Mouse (Mus musculus) embryonic facial prominence, embryonic 11.5 days (tissue): ENCODE measurements at regions not wholly inside any gene's neighbourhood (a gene's known extent, or its start where the extent isn't known, plus 50 kb on each side); places are given as distances from the start of the nearest gene placed in this dataset.

ENCODE experiments used
- ATAC-seq: fragments of 200-750 bp; cut with Nextera tagmentation; replicated peaks from 2 replicates; pipeline ENCODE4 v1.8.0; 2017; ENCODE audit warnings: low read depth; ENCODE audit not compliant: insufficient number of reproducible peaks, low FRiP score, low TSS enrichment
- DNase-seq: peaks from one replicate; pipeline ENCODE4 v3.0.0-alpha.2; 2015; ENCODE audit warnings: low spot score
- H3K27ac ChIP-seq: fragments of 300-500 bp; sonication (generic); replicated peaks from 2 replicates; pipeline ENCODE4 v1.5.1; 2014; ENCODE audit warnings: mild to moderate bottlenecking, low read depth, low read length, control low read depth
- H3K27me3 ChIP-seq: fragments of 300-500 bp; sonication (generic); 2 replicates; pipeline ENCODE4 v1.6.1; 2014; ENCODE audit warnings: mild to moderate bottlenecking, low read length, moderate library complexity, mixed read lengths; ENCODE audit not compliant: control insufficient read depth, insufficient read depth
- H3K36me3 ChIP-seq: fragments of 300-500 bp; sonication (generic); replicated peaks from 2 replicates; pipeline ENCODE4 v1.6.1; 2014; ENCODE audit warnings: low read depth, mild to moderate bottlenecking, low read length, moderate library complexity, mixed read lengths; ENCODE audit not compliant: control insufficient read depth, insufficient read depth
- H3K4me1 ChIP-seq: fragments of 300-500 bp; sonication (generic); 2 replicates; pipeline ENCODE4 v1.6.1; 2014; ENCODE audit warnings: low read length, mixed read lengths; ENCODE audit not compliant: control insufficient read depth, insufficient read depth
- H3K4me2 ChIP-seq: fragments of 300-500 bp; sonication (generic); 2 replicates; pipeline ENCODE4 v1.6.1; 2014; ENCODE audit warnings: low read depth, mild to moderate bottlenecking, control low read depth, low read length, moderate library complexity
- H3K4me3 ChIP-seq: fragments of 300-500 bp; sonication (generic); 2 replicates; pipeline ENCODE4 v1.5.1; 2014; ENCODE audit warnings: low read depth, low read length, control low read depth
- H3K9ac ChIP-seq: fragments of 300-500 bp; sonication (generic); replicated peaks from 2 replicates; pipeline ENCODE4 v1.6.1; 2014; ENCODE audit warnings: mild to moderate bottlenecking, control low read depth, low read length
- H3K9me3 ChIP-seq: fragments of 300-500 bp; sonication (generic); replicated peaks from 2 replicates; pipeline ENCODE4 v1.6.1; 2016; ENCODE audit warnings: mild to moderate bottlenecking, low read length, inconsistent platforms, mixed read lengths; ENCODE audit not compliant: control insufficient read depth
- WGBS: fragments of 180-500 bp; shearing (Covaris S2); extraction: QIAGEN DNeasy Blood & Tissue Kit; methylation state at CpG from one replicate; pipeline ENCODE4 v1.1.7; 2014; 5-methylcytosine and 5-hydroxymethylcytosine counted together

GRCm38 (mm10) chr3:105366806-105367205 lies 85.3 kb upstream of the Kcnd3 start:
- Histone ChIP-seq H3K4me3 (no peak overlapping the region), H3K36me3 (no peaks in the 10 kb centered on the region)
- 86% methylated on average over 6 of the region's 6 CpGs for WGBS

GRCm38 (mm10) chr3:105367972-105368371 lies 84.2 kb upstream of the Kcnd3 start:
- 80% methylated on average over 8 of the region's 8 CpGs for WGBS
- Histone ChIP-seq H3K27me3 (no peaks in the 10 kb centered on the region), H3K9ac (no peak overlapping the region), H3K27ac (no peak overlapping the region), H3K4me1 (no peaks in the 10 kb centered on the region; the same call in 1 of the 2 replicates), H3K36me3 (no peaks in the 10 kb centered on the region), H3K4me2 (no peak overlapping the region), H3K4me3 (no peak overlapping the region), H3K9me3 (no peaks in the 10 kb centered on the region)
- DNase-seq: no peak
- ATAC-seq: no peak

More at GRCm38 (mm10) chr3:105366806-105367205, 85.3 kb upstream of the Kcnd3 start:
- Histone ChIP-seq H3K27me3 (no peaks in the 10 kb centered on the region), H3K9ac (no peak overlapping the region), H3K27ac (no peak overlapping the region), H3K4me1 (no peaks in the 10 kb centered on the region; the same call in 1 of the 2 replicates), H3K9me3 (no peaks in the 10 kb centered on the region), H3K4me2 (no peak overlapping the region)
- DNase-seq (no peak), ATAC-seq (no peak)

GRCm38 (mm10) chr3:105372371-105372828 lies 79.7 kb upstream of the Kcnd3 start:
- no peaks in the 10 kb centered on the region for H3K27me3 ChIP-seq
- DNase-seq (no peak), ATAC-seq (no peak)
- H3K4me2 ChIP-seq: no peak overlapping the region
- H3K9ac ChIP-seq: no peak overlapping the region
- no peak overlapping the region for H3K27ac ChIP-seq
- 66% methylated on average over 6 of the region's 6 CpGs for WGBS
- H3K9me3 ChIP-seq: no peaks in the 10 kb centered on the region
- no peaks in the 10 kb centered on the region for H3K36me3 ChIP-seq
- H3K4me1 ChIP-seq: no peaks in the 10 kb centered on the region; the same call in 1 of the 2 replicates
- H3K4me3 ChIP-seq: no peak overlapping the region

GRCm38 (mm10) chr3:105374306-105374705 lies 77.8 kb upstream of the Kcnd3 start:
- H3K36me3 ChIP-seq: no peaks in the 10 kb centered on the region
- H3K4me2 ChIP-seq: no peak overlapping the region
- WGBS: 81% methylated on average over 1 of the region's 1 CpGs
- no peaks in the 10 kb centered on the region; the same call in 1 of the 2 replicates for H3K4me1 ChIP-seq
- no peaks in the 10 kb centered on the region for H3K9me3 ChIP-seq
- no peak overlapping the region for H3K4me3 ChIP-seq
- no peak overlapping the region for H3K27ac ChIP-seq
- no peak overlapping the region for H3K9ac ChIP-seq
- ATAC-seq: no peak
- no peaks in the 10 kb centered on the region for H3K27me3 ChIP-seq
- no peak for DNase-seq

GRCm38 (mm10) chr3:105374836-105375235 lies 77.3 kb upstream of the Kcnd3 start:
- H3K4me3 ChIP-seq: no peak overlapping the region

GRCm38 (mm10) chr3:105375383-105375782 lies 76.7 kb upstream of the Kcnd3 start:
- Histone ChIP-seq H3K4me3 (no peak overlapping the region), H3K36me3 (no peaks in the 10 kb centered on the region), H3K4me2 (no peak overlapping the region), H3K4me1 (no peaks in the 10 kb centered on the region; the same call in 1 of the 2 replicates), H3K27ac (no peak overlapping the region), H3K9me3 (no peaks in the 10 kb centered on the region), H3K27me3 (no peaks in the 10 kb centered on the region), H3K9ac (no peak overlapping the region)
- DNase-seq (no peak), ATAC-seq (no peak)
- 55% methylated on average over 5 of the region's 5 CpGs for WGBS

More at GRCm38 (mm10) chr3:105374836-105375235, 77.3 kb upstream of the Kcnd3 start:
- Histone ChIP-seq H3K9me3 (no peaks in the 10 kb centered on the region), H3K9ac (no peak overlapping the region), H3K27me3 (no peaks in the 10 kb centered on the region), H3K4me2 (no peak overlapping the region), H3K36me3 (no peaks in the 10 kb centered on the region), H3K27ac (no peak overlapping the region), H3K4me1 (no peaks in the 10 kb centered on the region; the same call in 1 of the 2 replicates)
- DNase-seq (no peak), ATAC-seq (no peak)

GRCm38 (mm10) chr3:105375820-105376219 lies 76.3 kb upstream of the Kcnd3 start:
- 82% methylated on average over 7 of the region's 7 CpGs for whole genome bisulfite sequencing

GRCm38 (mm10) chr3:105376346-105376745 lies 75.8 kb upstream of the Kcnd3 start:
- DNase-seq (no peak), ATAC-seq (no peak)
- H3K4me1 ChIP-seq: no peaks in the 10 kb centered on the region
- no peaks in the 10 kb centered on the region for H3K36me3 ChIP-seq
- no peaks in the 10 kb centered on the region for H3K27me3 ChIP-seq
- H3K4me2 ChIP-seq: no peak overlapping the region
- no peak overlapping the region for H3K27ac ChIP-seq
- no peaks in the 10 kb centered on the region for H3K9me3 ChIP-seq
- 70% methylated on average over 5 of the region's 5 CpGs for WGBS
- no peak overlapping the region for H3K9ac ChIP-seq
- no peak overlapping the region for H3K4me3 ChIP-seq

More at GRCm38 (mm10) chr3:105375820-105376219, 76.3 kb upstream of the Kcnd3 start:
- DNase-seq (no peak), ATAC-seq (no peak)
- H3K27me3 ChIP-seq: no peaks in the 10 kb centered on the region
- no peaks in the 10 kb centered on the region for H3K4me1 ChIP-seq
- no peaks in the 10 kb centered on the region for H3K36me3 ChIP-seq
- no peak overlapping the region for H3K9ac ChIP-seq
- no peak overlapping the region for H3K4me2 ChIP-seq
- no peak overlapping the region for H3K4me3 ChIP-seq
- no peaks in the 10 kb centered on the region for H3K9me3 ChIP-seq
- no peak overlapping the region for H3K27ac ChIP-seq
